Mouse (Mus musculus): ENCODE results near the gene Apcs. TPM values are rescaled to one million over a fixed set of nuclear protein-coding genes. Genes with fewer than 3 reads are reported as not detected.

Apcs gene
- total and polyA plus RNA-seq, 3 experiments = not detected

DNA sequence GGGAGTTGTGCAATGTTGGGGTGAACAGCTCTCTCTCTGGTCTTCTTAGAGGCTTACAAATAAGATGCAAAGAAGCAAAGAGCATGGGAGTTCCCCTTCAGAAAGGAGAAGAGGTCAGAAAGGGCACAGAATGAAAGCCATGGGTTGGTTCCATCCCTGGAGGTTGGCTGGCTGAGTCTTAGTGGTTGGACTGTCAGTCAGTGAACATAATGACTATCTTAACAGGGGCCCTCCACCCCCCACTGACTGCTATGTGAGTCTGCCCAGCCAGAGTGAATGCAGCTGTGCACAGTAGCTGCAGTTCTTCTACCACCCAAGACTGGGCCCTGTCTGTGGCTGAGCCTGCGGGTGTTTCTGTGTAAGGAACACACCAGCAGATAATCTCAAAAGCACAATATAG, 18.2 kb downstream of the Apcs start:
- Histone ChIP-seq H3K4me1 (ENCODE audit: control insufficient read depth in 1 of 2, insufficient read depth in 2 of 2, low read length in 2 of 2) (no peaks in the 10 kb centered on the region), H3K27me3 (ENCODE audit: control insufficient read depth in 1 of 2, insufficient read depth in 2 of 2, low read length in 2 of 2) (no peaks in the 10 kb centered on the region), H3K79me2 (ENCODE audit: control insufficient read depth, insufficient read depth, low read length, poor library complexity) (no peaks in the 10 kb centered on the region), H3K36me3 (ENCODE audit: control insufficient read depth in 1 of 2, insufficient read depth in 2 of 2, low read length in 2 of 2) (no peaks in the 10 kb centered on the region), H3K27ac (ENCODE audit: control insufficient read depth, low read depth, low read length) (no peak overlapping the region), H3K4me3 (ENCODE audit: control insufficient read depth in 1 of 2, insufficient read depth in 1 of 2, low read depth in 2 of 2, low read length in 2 of 2) (no peak overlapping the region), H3K9ac (ENCODE audit: control insufficient read depth, low read depth, low read length, poor library complexity, severe bottlenecking) (no peak overlapping the region), H3K9me3 (replicated peaks; ENCODE audit: insufficient read depth, low read length) (no peaks in the 10 kb centered on the region)
- TF ChIP-seq TCF12 (IDR thresholded peaks at IDR 0.05; ENCODE audit: low read depth, low read length) (no peak), USF1 (IDR thresholded peaks at IDR 0.05; ENCODE audit: low read depth, low read length) (no peak), MAX (IDR thresholded peaks at IDR 0.05; ENCODE audit: low read length) (no peak), ETS1 (IDR thresholded peaks at IDR 0.05; ENCODE audit: low read depth, low read length) (no peak), MAZ (IDR thresholded peaks at IDR 0.05; ENCODE audit: low read depth, low read length) (no peak), MYC (IDR thresholded peaks at IDR 0.05; ENCODE audit: low read depth, low read length) (no peak)
- DNase-seq (ENCODE audit: low read depth, low spot score) = no peak

DNA sequence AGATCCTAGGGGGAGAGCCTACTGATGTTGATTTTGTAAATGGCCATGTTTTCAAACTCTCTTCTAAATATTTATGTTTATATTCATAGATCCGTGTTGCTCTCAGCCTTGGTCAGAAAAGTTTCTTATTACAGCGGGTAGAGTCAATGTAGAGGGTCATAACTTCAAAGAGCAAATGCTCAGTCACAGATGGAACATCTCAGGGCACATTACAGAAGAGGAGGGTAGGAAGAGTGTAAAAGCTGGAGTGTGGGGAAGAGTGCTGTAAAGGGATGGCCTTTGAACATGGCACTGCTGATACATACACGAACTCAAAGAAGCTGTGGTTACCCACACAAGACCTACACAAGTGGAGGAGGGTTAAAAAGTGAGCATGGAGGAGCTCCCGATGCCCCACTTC, 19.6 kb downstream of the Apcs start:
- no peak overlapping the region for H3K4me3 ChIP-seq (ENCODE audit: control insufficient read depth in 1 of 2, insufficient read depth in 1 of 2, low read depth in 2 of 2, low read length in 2 of 2)
- H3K27me3 ChIP-seq (ENCODE audit: control insufficient read depth in 1 of 2, insufficient read depth in 2 of 2, low read length in 2 of 2) = no peaks in the 10 kb centered on the region
- no peak for DNase-seq (ENCODE audit: low read depth, low spot score)
- H3K9ac ChIP-seq (ENCODE audit: control insufficient read depth, low read depth, low read length, poor library complexity, severe bottlenecking) = no peak overlapping the region
- H3K36me3 ChIP-seq (ENCODE audit: control insufficient read depth in 1 of 2, insufficient read depth in 2 of 2, low read length in 2 of 2) = no peaks in the 10 kb centered on the region
- TF ChIP-seq MAFK (IDR thresholded peaks at IDR 0.05; ENCODE audit: borderline replicate concordance, low read depth, low read length) (no peak), GABPA (IDR thresholded peaks at IDR 0.05; ENCODE audit: low read depth, low read length) (no peak), CHD1 (IDR thresholded peaks at IDR 0.05; ENCODE audit: low read depth, low read length) (no peak), BHLHE40 (IDR thresholded peaks at IDR 0.05; ENCODE audit: borderline replicate concordance, low read depth, low read length) (no peak), SMC3 (IDR thresholded peaks at IDR 0.05; ENCODE audit: low read depth, low read length) (no peak)
- H3K79me2 ChIP-seq (ENCODE audit: control insufficient read depth, insufficient read depth, low read length, poor library complexity) = no peaks in the 10 kb centered on the region
- H3K27ac ChIP-seq (ENCODE audit: control insufficient read depth, low read depth, low read length) = no peak overlapping the region
- no peaks in the 10 kb centered on the region for H3K4me1 ChIP-seq (ENCODE audit: control insufficient read depth in 1 of 2, insufficient read depth in 2 of 2, low read length in 2 of 2)
- no peaks in the 10 kb centered on the region for H3K9me3 ChIP-seq (replicated peaks; ENCODE audit: insufficient read depth, low read length)

DNA sequence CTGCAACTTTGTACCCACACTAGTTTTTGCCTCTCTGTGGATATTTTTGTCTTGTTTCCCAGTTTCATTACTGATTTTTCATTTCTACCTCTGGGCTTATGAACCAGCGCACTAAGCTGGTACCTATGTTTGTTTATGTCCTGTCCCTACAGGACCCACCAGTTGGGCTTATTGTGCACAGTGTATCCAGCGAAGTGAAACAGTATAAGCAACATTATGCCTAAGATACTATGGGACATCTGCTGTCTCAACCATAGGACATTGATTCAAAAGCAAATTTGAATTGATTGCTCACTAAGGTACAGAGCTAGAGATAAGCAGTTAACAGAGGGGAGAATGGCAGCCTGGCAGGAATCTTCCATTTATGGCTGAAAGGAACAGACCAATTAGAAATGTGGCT, 46.7 kb downstream of the Apcs start:
- H3K4me3 ChIP-seq (ENCODE audit: control insufficient read depth in 1 of 2, insufficient read depth in 1 of 2, low read depth in 2 of 2, low read length in 2 of 2) = no peak overlapping the region
- TF ChIP-seq MAZ (IDR thresholded peaks at IDR 0.05; ENCODE audit: low read depth, low read length) (no peak), MEF2A (IDR thresholded peaks at IDR 0.05; ENCODE audit: extremely low read depth, insufficient replicate concordance, low read depth, low read length, poor library complexity, severe bottlenecking) (no peak), GABPA (IDR thresholded peaks at IDR 0.05; ENCODE audit: low read depth, low read length) (no peak), MYC (IDR thresholded peaks at IDR 0.05; ENCODE audit: low read depth, low read length) (no peak), RCOR1 (IDR thresholded peaks at IDR 0.05; ENCODE audit: low read depth, low read length) (no peak), E2F4 (IDR thresholded peaks at IDR 0.05; ENCODE audit: borderline replicate concordance, low read depth, low read length) (no peak), KAT2A (conservative IDR thresholded peaks at IDR 0.05; ENCODE audit: low read depth, low read length) (no peak), TCF12 (IDR thresholded peaks at IDR 0.05; ENCODE audit: low read depth, low read length) (no peak), UBTF (IDR thresholded peaks at IDR 0.05; ENCODE audit: borderline replicate concordance, insufficient read depth, low read depth, low read length) (no peak), USF2 (IDR thresholded peaks at IDR 0.05; ENCODE audit: borderline replicate concordance in 1 of 2, insufficient read depth in 1 of 2, low read depth in 1 of 2, low read length in 2 of 2) (no peak), TAL1 (IDR thresholded peaks at IDR 0.05; ENCODE audit: low read length) (no peak), HCFC1 (IDR thresholded peaks at IDR 0.05; ENCODE audit: low read depth, low read length) (no peak), POLR2AphosphoS2 (IDR thresholded peaks at IDR 0.05; ENCODE audit: low read length) (no peak), NELFE (IDR thresholded peaks at IDR 0.05; ENCODE audit: low read depth, low read length) (no peak), USF1 (IDR thresholded peaks at IDR 0.05; ENCODE audit: low read depth, low read length) (no peak), ELF1 (IDR thresholded peaks at IDR 0.05; ENCODE audit: low read depth, low read length) (no peak)
- no peaks in the 10 kb centered on the region for H3K79me2 ChIP-seq (ENCODE audit: control insufficient read depth, insufficient read depth, low read length, poor library complexity)
- H3K36me3 ChIP-seq (ENCODE audit: control insufficient read depth in 1 of 2, insufficient read depth in 2 of 2, low read length in 2 of 2) = no peaks in the 10 kb centered on the region
- H3K4me1 ChIP-seq (ENCODE audit: control insufficient read depth in 1 of 2, insufficient read depth in 2 of 2, low read length in 2 of 2) = no peaks in the 10 kb centered on the region
- DNase-seq (ENCODE audit: low read depth, low spot score) = no peak
- no peak overlapping the region for H3K27ac ChIP-seq (ENCODE audit: control insufficient read depth, low read depth, low read length)
- no peaks in the 10 kb centered on the region for H3K9me3 ChIP-seq (replicated peaks; ENCODE audit: insufficient read depth, low read length)
- no peak overlapping the region for H3K9ac ChIP-seq (ENCODE audit: control insufficient read depth, low read depth, low read length, poor library complexity, severe bottlenecking)
- H3K27me3 ChIP-seq (ENCODE audit: control insufficient read depth in 1 of 2, insufficient read depth in 2 of 2, low read length in 2 of 2) = no peaks in the 10 kb centered on the region
